Mouse (Mus musculus) neural tube, embryonic 13.5 days (tissue): ENCODE data around the gene Alg2. TPM values are rescaled to one million over a fixed set of nuclear protein-coding genes. Genes with fewer than 3 reads are reported as not detected.

Experiments used
- ATAC-seq: fragments of 200-750 bp; cut with Nextera tagmentation; 2 replicates; pipeline ENCODE4 v1.8.0; 2017; ENCODE audit warnings: low read depth, mild to moderate bottlenecking, moderate TSS enrichment, moderate library complexity
- H3K27ac ChIP-seq: fragments of 300-500 bp; sonication (generic); replicated peaks from 2 replicates; pipeline ENCODE4 v1.5.1; 2015; ENCODE audit warnings: moderate library complexity, mild to moderate bottlenecking, inconsistent platforms
- H3K27me3 ChIP-seq: fragments of 300-500 bp; sonication (generic); 2 replicates; pipeline ENCODE4 v1.6.1; 2015; ENCODE audit warnings: mild to moderate bottlenecking, inconsistent platforms
- H3K36me3 ChIP-seq: fragments of 300-500 bp; sonication (generic); 2 replicates; pipeline ENCODE4 v1.6.1; 2015; ENCODE audit warnings: mild to moderate bottlenecking, inconsistent platforms
- H3K4me1 ChIP-seq: fragments of 300-500 bp; sonication (generic); replicated peaks from 2 replicates; pipeline ENCODE4 v1.6.1; 2015; ENCODE audit warnings: inconsistent platforms
- H3K4me2 ChIP-seq: fragments of 300-500 bp; sonication (generic); 2 replicates; pipeline ENCODE4 v1.6.1; 2015; ENCODE audit warnings: inconsistent platforms, mild to moderate bottlenecking, moderate library complexity
- H3K4me3 ChIP-seq: fragments of 300-500 bp; sonication (generic); 2 replicates; pipeline ENCODE4 v1.5.1; 2015; ENCODE audit warnings: mild to moderate bottlenecking, inconsistent platforms
- H3K9ac ChIP-seq: fragments of 300-500 bp; sonication (generic); 2 replicates; pipeline ENCODE4 v1.6.1; 2015; ENCODE audit warnings: moderate library complexity, mild to moderate bottlenecking, inconsistent platforms
- H3K9me3 ChIP-seq: fragments of 300-500 bp; sonication (generic); 2 replicates; pipeline ENCODE4 v1.6.1; 2016; ENCODE audit warnings: inconsistent platforms
- WGBS: fragments of 180-500 bp; shearing (Covaris S2); methylation state at CpG from one replicate; pipeline ENCODE4 v1.1.7; 2015; 5-methylcytosine and 5-hydroxymethylcytosine counted together
- polyA plus RNA-seq: library from polyadenylated mRNA; unstranded; fragments of >200 nt; fragmentation: Nextera tagmentation; extraction: Ambion mirVana; gene quantifications from 2 replicates; pipeline ENCODE4 v1.2.1, GENCODE M21; 2015

Gene Alg2
- polyA plus RNA-seq, 1 experiment from 2014 or later: 285 TPM

GRCm38 (mm10) chr4:47493456-47493855, 19.3 kb upstream of the Alg2 start:
- Histone ChIP-seq H3K4me1 (peaks cover 25% of the 10 kb centered on the region), H3K4me3 (no peak overlapping the region), H3K27me3 (peaks cover 2% of the 10 kb centered on the region; the same call in 1 of the 2 replicates), H3K27ac (no peak overlapping the region), H3K9ac (no peak overlapping the region), H3K4me2 (no peak overlapping the region), H3K9me3 (no peaks in the 10 kb centered on the region), H3K36me3 (no peaks in the 10 kb centered on the region)
- no peak for ATAC-seq
- WGBS: 70% methylated on average over 8 of the region's 8 CpGs

- Histone ChIP-seq H3K27me3 (peaks cover 3% of the 10 kb centered on the region; the same call in 1 of the 2 replicates), H3K4me3 (no peak overlapping the region), H3K4me1 (peaks cover 25% of the 10 kb centered on the region), H3K9ac (0 out of 2 replicates have a peak overlapping the region, but pooled peaks have one; percentile 5), H3K27ac (peak overlapping the region; percentile 39; the same call in 1 of the 2 replicates), H3K4me2 (no peak overlapping the region; the same call in 1 of the 2 replicates), H3K9me3 (no peaks in the 10 kb centered on the region), H3K36me3 (no peaks in the 10 kb centered on the region)
- peak; percentile 75 for ATAC-seq
- 28% methylated on average over 12 of the region's 12 CpGs for WGBS
These were observed 18.4 kb upstream of the Alg2 start for GRCm38 (mm10) chr4:47492311-47493086.

GRCm38 (mm10) chr4:47491243-47491642, 17.1 kb upstream of the Alg2 start:
- no peak for ATAC-seq

GRCm38 (mm10) chr4:47480576-47480975, 6.4 kb upstream of the Alg2 start:
- no peak overlapping the region for H3K27ac ChIP-seq
- H3K27me3 ChIP-seq: no peaks in the 10 kb centered on the region
- no peak overlapping the region for H3K9ac ChIP-seq
- H3K9me3 ChIP-seq: no peaks in the 10 kb centered on the region
- H3K4me3 ChIP-seq: no peak overlapping the region
- peaks cover 13% of the 10 kb centered on the region for H3K4me1 ChIP-seq
- no peak overlapping the region for H3K4me2 ChIP-seq
- 95% methylated on average over 9 of the region's 9 CpGs for WGBS
- peaks cover 84% of the 10 kb centered on the region for H3K36me3 ChIP-seq
- ATAC-seq: no peak

More at GRCm38 (mm10) chr4:47491243-47491642, 17.1 kb upstream of the Alg2 start:
- H3K4me1 ChIP-seq: peaks cover 25% of the 10 kb centered on the region
- H3K9ac ChIP-seq: no peak overlapping the region
- no peak overlapping the region for H3K4me2 ChIP-seq
- no peak overlapping the region for H3K27ac ChIP-seq
- peaks cover 3% of the 10 kb centered on the region; the same call in 1 of the 2 replicates for H3K27me3 ChIP-seq
- 81% methylated on average over 6 of the region's 6 CpGs for WGBS
- H3K9me3 ChIP-seq: no peaks in the 10 kb centered on the region
- no peaks in the 10 kb centered on the region for H3K36me3 ChIP-seq
- H3K4me3 ChIP-seq: no peak overlapping the region

DNA sequence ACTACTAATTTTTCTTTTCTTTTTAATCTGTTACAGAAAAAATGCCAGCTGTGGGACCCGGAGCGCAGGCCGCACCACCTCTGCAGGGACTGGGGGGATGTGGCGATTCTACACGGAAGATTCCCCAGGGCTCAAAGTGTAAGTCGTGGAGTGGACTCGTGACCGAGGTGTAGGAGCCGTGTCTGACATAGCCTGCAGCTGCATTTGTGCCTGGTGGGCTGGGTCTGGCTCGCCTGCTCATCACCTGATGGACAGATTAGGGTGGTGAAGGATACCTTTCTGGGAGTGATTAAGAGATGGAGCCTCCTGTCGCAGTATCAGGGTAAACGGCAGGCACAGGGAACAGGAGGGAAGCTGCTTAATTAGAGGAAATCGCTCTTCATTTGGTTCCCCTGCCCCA, 6.0 kb upstream of the Alg2 start:
- Histone ChIP-seq H3K27ac (no peak overlapping the region), H3K9ac (no peak overlapping the region), H3K4me2 (no peak overlapping the region), H3K27me3 (no peaks in the 10 kb centered on the region), H3K4me3 (no peak overlapping the region), H3K36me3 (peaks cover 84% of the 10 kb centered on the region), H3K9me3 (no peaks in the 10 kb centered on the region), H3K4me1 (peaks cover 17% of the 10 kb centered on the region)
- no peak for ATAC-seq
- WGBS: 94% methylated on average over 13 of the region's 13 CpGs

DNA sequence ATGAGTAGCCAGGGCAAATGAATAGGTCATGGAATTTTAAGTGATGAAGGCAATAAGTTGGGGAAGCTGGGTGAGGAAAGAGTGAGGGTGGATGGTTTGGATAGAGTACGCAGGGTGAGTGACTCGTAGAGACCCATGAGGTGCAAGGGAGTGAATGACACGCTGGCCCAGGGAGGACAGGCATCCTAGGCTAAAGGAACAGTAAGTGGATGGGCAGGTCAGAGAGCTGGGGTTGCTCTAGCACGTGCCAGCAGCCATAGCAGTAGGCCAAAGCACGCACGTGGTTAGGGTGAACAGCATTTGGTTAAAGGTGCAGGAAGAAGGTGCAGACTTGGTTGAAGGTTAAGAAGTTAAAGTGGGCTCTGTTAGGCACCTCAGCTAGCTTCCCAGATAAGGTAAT, 3.4 kb upstream of the Alg2 start:
- 95% methylated on average over 6 of the region's 6 CpGs for WGBS
- H3K36me3 ChIP-seq: peaks cover 64% of the 10 kb centered on the region
- no peak overlapping the region for H3K4me3 ChIP-seq
- H3K9me3 ChIP-seq: no peaks in the 10 kb centered on the region
- no peaks in the 10 kb centered on the region for H3K27me3 ChIP-seq
- H3K27ac ChIP-seq: no peak overlapping the region
- ATAC-seq: no peak
- H3K9ac ChIP-seq: no peak overlapping the region
- peaks cover 28% of the 10 kb centered on the region for H3K4me1 ChIP-seq
- no peak overlapping the region for H3K4me2 ChIP-seq

DNA sequence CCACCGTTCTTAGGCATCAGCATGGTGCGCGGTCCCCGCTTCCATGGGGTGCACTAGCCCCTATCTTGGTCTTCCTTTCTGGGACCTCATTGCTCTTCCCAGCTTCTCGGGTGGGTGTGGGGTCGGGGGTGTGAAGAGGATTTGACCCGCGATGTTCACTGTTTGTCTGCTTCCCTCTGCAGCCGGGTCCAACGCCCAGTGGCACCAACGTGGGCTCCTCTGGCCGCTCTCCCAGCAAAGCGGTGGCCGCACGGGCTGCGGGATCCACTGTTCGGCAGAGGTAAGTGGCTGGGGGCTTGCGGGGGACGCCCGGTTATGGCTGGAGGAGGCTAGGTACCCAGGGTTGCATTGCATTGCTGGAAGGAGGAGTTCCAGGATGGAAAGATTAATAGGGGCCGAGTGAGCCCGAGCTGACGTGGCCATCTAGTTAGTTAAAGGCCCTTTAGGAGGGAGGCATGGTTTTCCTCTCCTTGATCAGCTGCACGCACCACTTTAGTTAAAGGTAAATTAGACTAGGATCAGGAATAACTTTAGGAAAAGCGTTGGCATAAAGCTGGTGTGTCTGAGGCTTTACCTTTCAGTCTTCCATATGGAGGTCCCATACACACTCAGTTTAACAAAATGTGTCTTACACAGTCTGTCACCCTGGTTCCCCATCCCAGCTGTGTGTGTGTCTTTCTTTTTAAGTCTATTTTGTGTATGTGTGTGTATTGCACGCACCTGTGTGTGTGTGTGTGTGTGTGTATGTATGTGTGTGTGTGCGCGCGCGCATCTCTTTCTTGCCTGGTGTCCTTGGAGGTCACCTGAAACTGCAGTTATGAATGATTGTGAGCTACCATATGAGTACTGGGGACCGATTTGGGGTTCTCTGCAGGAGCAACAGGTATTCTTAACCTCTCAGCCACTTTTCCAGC, 854 bp upstream of the Alg2 start:
- ATAC-seq: no peak
- peaks cover 39% of the 10 kb centered on the region for H3K4me1 ChIP-seq
- peak overlapping the region; percentile 89 for H3K4me3 ChIP-seq
- 13% methylated on average over 31 of the region's 31 CpGs for WGBS
- H3K9me3 ChIP-seq: 0 out of 2 replicates have a peak, but pooled peaks cover 5% of the 10 kb centered on the region
- H3K4me2 ChIP-seq: peak overlapping the region; percentile 70
- H3K36me3 ChIP-seq: peaks cover 64% of the 10 kb centered on the region
- peak overlapping the region; percentile 99 for H3K27ac ChIP-seq
- no peaks in the 10 kb centered on the region for H3K27me3 ChIP-seq
- peak overlapping the region; percentile 95 for H3K9ac ChIP-seq

- peak; percentile 15 for ATAC-seq
- Histone ChIP-seq H3K27ac (peak overlapping the region; percentile 99), H3K36me3 (peaks cover 65% of the 10 kb centered on the region), H3K4me1 (peaks cover 39% of the 10 kb centered on the region), H3K4me3 (peak overlapping the region; percentile 89), H3K27me3 (no peaks in the 10 kb centered on the region), H3K9ac (peak overlapping the region; percentile 95), H3K4me2 (peak overlapping the region; percentile 70), H3K9me3 (peaks cover 16% of the 10 kb centered on the region; the same call in 1 of the 2 replicates)
- 8% methylated on average over 6 of the region's 14 CpGs for WGBS
These were observed 556 bp downstream of the Alg2 start for GRCm38 (mm10) chr4:47473586-47473967.

- peaks cover 70% of the 10 kb centered on the region for H3K36me3 ChIP-seq
These were observed 6.9 kb downstream of the Alg2 start for GRCm38 (mm10) chr4:47467196-47467595.

DNA sequence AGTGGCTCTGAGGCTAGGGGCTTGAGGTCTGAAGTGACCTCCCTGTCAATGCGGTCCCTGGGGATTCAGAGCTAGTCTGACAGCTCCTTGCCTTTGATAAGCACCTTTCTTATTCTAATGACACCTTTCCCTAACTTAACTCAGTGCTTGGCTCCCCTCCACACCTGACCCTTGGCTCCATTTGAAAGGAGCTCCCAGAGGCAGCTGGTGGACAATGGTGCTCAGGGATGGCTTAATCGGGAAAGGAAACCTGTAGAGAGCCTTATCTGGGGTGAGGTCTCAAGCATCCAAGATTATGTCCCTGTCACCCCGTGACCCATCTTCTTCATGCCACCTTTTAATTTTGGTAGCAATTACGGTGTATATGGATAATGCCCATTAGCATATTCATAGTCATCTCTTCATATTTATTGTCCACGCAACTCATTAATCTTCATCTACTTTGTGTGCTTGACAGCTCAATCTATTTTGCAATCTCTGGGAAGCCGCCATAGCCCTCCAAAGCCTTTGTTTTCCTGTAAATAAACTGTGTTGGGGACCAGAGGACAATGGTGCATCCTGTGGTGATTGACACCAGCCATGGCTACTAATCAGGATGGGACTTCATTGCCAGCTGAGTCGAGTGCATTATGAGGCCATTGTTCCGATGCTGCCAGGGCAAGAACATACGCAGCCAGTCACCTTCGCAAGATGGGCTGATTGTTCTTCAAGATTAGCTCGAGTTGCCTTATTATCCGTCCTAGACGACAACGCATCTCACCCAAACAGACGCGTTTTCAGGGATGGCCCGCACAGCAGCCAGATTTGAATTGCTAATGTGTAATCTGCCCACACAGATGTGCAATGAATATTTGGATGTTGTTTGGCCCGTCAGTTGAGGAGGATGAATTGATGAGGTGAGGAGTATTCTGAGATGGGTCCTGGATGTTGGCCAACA, 24.3 kb downstream of the Alg2 start:
- H3K4me3 ChIP-seq: no peak overlapping the region
- 0 out of 2 replicates have a peak overlapping the region, but pooled peaks have one; percentile 34 for H3K9ac ChIP-seq
- no peak overlapping the region for H3K27ac ChIP-seq
- peak overlapping the region; percentile 32 for H3K4me2 ChIP-seq
- H3K4me1 ChIP-seq: peaks cover 12% of the 10 kb centered on the region
- whole genome bisulfite sequencing: 10% methylated on average over 18 of the region's 18 CpGs
- ATAC-seq: peak; percentile 47; the same call in 1 of the 2 replicates
- 0 out of 2 replicates have a peak, but pooled peaks cover 4% of the 10 kb centered on the region for H3K9me3 ChIP-seq
- H3K27me3 ChIP-seq: no peaks in the 10 kb centered on the region; the same call in 1 of the 2 replicates
- H3K36me3 ChIP-seq: no peaks in the 10 kb centered on the region

More at GRCm38 (mm10) chr4:47467196-47467595, 6.9 kb downstream of the Alg2 start:
- no peak overlapping the region for H3K4me2 ChIP-seq
- no peaks in the 10 kb centered on the region for H3K27me3 ChIP-seq
- 98% methylated on average over 2 of the region's 2 CpGs for WGBS
- H3K4me1 ChIP-seq: peaks cover 12% of the 10 kb centered on the region; the same call in 1 of the 2 replicates
- H3K9me3 ChIP-seq: peaks cover 16% of the 10 kb centered on the region; the same call in 1 of the 2 replicates
- H3K9ac ChIP-seq: no peak overlapping the region
- H3K27ac ChIP-seq: no peak overlapping the region
- no peak for ATAC-seq
- H3K4me3 ChIP-seq: no peak overlapping the region

DNA sequence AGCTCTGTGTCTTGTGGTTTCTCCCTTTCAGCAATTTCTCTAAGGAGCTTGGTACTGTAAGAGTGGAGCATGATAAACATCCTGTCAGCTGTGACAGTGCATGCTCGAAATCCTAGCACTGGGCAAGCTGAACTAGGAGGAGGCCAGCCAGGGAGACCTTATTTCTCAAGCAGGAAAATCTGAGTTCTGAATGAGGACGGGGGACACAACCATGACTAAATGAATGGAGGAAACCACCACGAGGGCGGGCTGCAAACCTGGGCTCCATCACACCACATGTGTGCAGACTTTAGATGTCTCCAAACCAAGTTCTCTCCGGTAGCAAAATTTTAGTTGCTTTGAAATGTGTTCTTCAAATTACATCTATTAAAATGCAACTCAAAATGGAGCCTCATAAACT, 25.0 kb downstream of the Alg2 start:
- no peak overlapping the region for H3K4me3 ChIP-seq
- 46% methylated on average over 5 of the region's 5 CpGs for WGBS
- H3K36me3 ChIP-seq: no peaks in the 10 kb centered on the region
- H3K27ac ChIP-seq: no peak overlapping the region
- H3K4me2 ChIP-seq: no peak overlapping the region
- ATAC-seq: no peak
- no peaks in the 10 kb centered on the region; the same call in 1 of the 2 replicates for H3K27me3 ChIP-seq
- H3K4me1 ChIP-seq: peaks cover 12% of the 10 kb centered on the region
- H3K9ac ChIP-seq: no peak overlapping the region
- no peaks in the 10 kb centered on the region for H3K9me3 ChIP-seq
